Mouse (Mus musculus) cerebellum, adult 2 months (tissue): ENCODE measurements around the gene Shisa7. TPM values are rescaled to one million over a fixed set of nuclear protein-coding genes. Genes with fewer than 3 reads are reported as not detected.
"Not testable (repeated sequence)": the region's sequence is repeated elsewhere in the genome, so short reads cannot be mapped to it uniquely, and the experiment has no call there.

Experiments used
- DNase-seq, 2 experiments: peaks; one replicate each; pipeline ENCODE4 v3.0.0; 2021
- H3K27ac ChIP-seq: fragments of 200-500 bp; 2 replicates; pipeline ENCODE4 v1.5.1; 2012; ENCODE audit warnings: low read length, control low read depth, inconsistent platforms; ENCODE audit not compliant: insufficient read depth
- H3K27me3 ChIP-seq: fragments of 200-500 bp; 2 replicates; pipeline ENCODE4 v1.6.1; 2012; ENCODE audit warnings: inconsistent platforms, mild to moderate bottlenecking, low read length, moderate library complexity; ENCODE audit not compliant: control insufficient read depth, insufficient read depth
- H3K4me1 ChIP-seq: fragments of 200-500 bp; 2 replicates; pipeline ENCODE4 v1.6.1; 2011; ENCODE audit warnings: low read length; ENCODE audit not compliant: control insufficient read depth, insufficient read depth
- H3K4me3 ChIP-seq: fragments of 200-500 bp; replicated peaks from 2 replicates; pipeline ENCODE3; 2011; ENCODE audit warnings: mild to moderate bottlenecking, low read depth, low read length, control low read depth; ENCODE audit not compliant: insufficient read depth
- CTCF ChIP-seq: fragments of 200-500 bp; IDR thresholded peaks from 2 replicates; pipeline ENCODE4 v1.5.1; 2011; ENCODE audit warnings: low read depth, mild to moderate bottlenecking, control low read depth, low read length, moderate library complexity, borderline replicate concordance; ENCODE audit not compliant: insufficient read depth
- POLR2A ChIP-seq: fragments of 200-500 bp; IDR thresholded peaks from 2 replicates; pipeline ENCODE4 v1.6.1; 2011; ENCODE audit warnings: low read length, control low read depth, borderline replicate concordance; ENCODE audit not compliant: insufficient read depth
- whole genome bisulfite sequencing: fragments of 180-500 bp; shearing (Covaris S2); methylation state at CpG from one replicate; pipeline ENCODE4 v1.1.7; 2018; 5-methylcytosine and 5-hydroxymethylcytosine counted together
- polyA plus RNA-seq: library from polyadenylated mRNA; depleted of rRNA; stranded (reverse); fragments of >200 nt; gene quantifications from 2 replicates; pipeline ENCODE4 v1.2.3, GENCODE M21; 2012

Shisa7 gene
- polyA plus RNA-seq, 1 experiment, result 21.0 TPM

GRCm38 (mm10) chr7:4822162-4822907 is 22.2 kb downstream of the Shisa7 start:
- no peak for TF ChIP-seq CTCF
- TF ChIP-seq POLR2A, result no peak
- Histone ChIP-seq H3K4me3 (no peak overlapping the region), H3K4me1 (no peaks in the 10 kb centered on the region), H3K27ac (no peak overlapping the region), H3K27me3 (no peaks in the 10 kb centered on the region)
- no peak for DNase-seq
- WGBS, result 75% methylated on average over 6 of the region's 6 CpGs

GRCm38 (mm10) chr7:4821690-4822089 is 22.8 kb downstream of the Shisa7 start:
- Histone ChIP-seq H3K4me1 (no peaks in the 10 kb centered on the region), H3K27me3 (no peaks in the 10 kb centered on the region), H3K27ac (no peak overlapping the region), H3K4me3 (no peak overlapping the region)
- DNase-seq, result peak in 1 of 2 experiments; percentile 34
- TF ChIP-seq CTCF (no peak), POLR2A (no peak)
- WGBS, result 63% methylated on average over 4 of the region's 4 CpGs

- not testable (repeated sequence) for DNase-seq, H3K27me3 ChIP-seq, H3K4me1 ChIP-seq, H3K4me3 ChIP-seq, H3K27ac ChIP-seq
- WGBS, result 89% methylated on average over 7 of the region's 7 CpGs
These were observed 23.6 kb downstream of the Shisa7 start for GRCm38 (mm10) chr7:4820925-4821324.

- no peak overlapping the region for H3K27ac ChIP-seq
- no peaks in the 10 kb centered on the region for H3K4me1 ChIP-seq
- TF ChIP-seq CTCF (no peak), POLR2A (no peak)
- no peaks in the 10 kb centered on the region for H3K27me3 ChIP-seq
- H3K4me3 ChIP-seq, result no peak overlapping the region
- no peak for DNase-seq
These were observed 27.9 kb downstream of the Shisa7 start for GRCm38 (mm10) chr7:4816559-4816958.

GRCm38 (mm10) chr7:4813105-4813791 is 31.2 kb downstream of the Shisa7 start:
- TF ChIP-seq POLR2A (no peak), CTCF (no peak)
- Histone ChIP-seq H3K27me3 (no peaks in the 10 kb centered on the region), H3K4me1 (no peaks in the 10 kb centered on the region), H3K27ac (peak overlapping the region; percentile 76), H3K4me3 (peak overlapping the region; percentile 75)
- 23% methylated on average over 8 of the region's 8 CpGs for WGBS
- DNase-seq, result peak in 1 of 2 experiments; percentile 20

- WGBS, result under 1% methylated on average over 62 of the region's 62 CpGs
- peak; percentile 79 for TF ChIP-seq POLR2A
- no peak for TF ChIP-seq CTCF
These were observed 32.0 kb downstream of the Shisa7 start, which contains the start of gene Ube2s for GRCm38 (mm10) chr7:4812303-4813104. Gene Ube2s (minus strand): TSS chr7:4812590.

GRCm38 (mm10) chr7:4811842-4812302 is 32.6 kb downstream of the Shisa7 start:
- no peak for TF ChIP-seq POLR2A
- no peak for TF ChIP-seq CTCF
- peak overlapping the region; percentile 37; the same call in 1 of the 2 replicates for H3K27ac ChIP-seq
- no peak for DNase-seq
- H3K27me3 ChIP-seq, result no peaks in the 10 kb centered on the region
- no peaks in the 10 kb centered on the region for H3K4me1 ChIP-seq
- WGBS, result 1% methylated on average over 28 of the region's 36 CpGs
- H3K4me3 ChIP-seq, result peak overlapping the region; percentile 90

More at GRCm38 (mm10) chr7:4812303-4813104, 32.0 kb downstream of the Shisa7 start, which contains the start of gene Ube2s:
- Histone ChIP-seq H3K4me1 (no peaks in the 10 kb centered on the region), H3K4me3 (peak within 1 kb of the TSS; percentile 90), H3K27ac (peak within 1 kb of the TSS; percentile 99), H3K27me3 (no peaks in the 10 kb centered on the region)
- peak; percentile 98 to 100 for DNase-seq

GRCm38 (mm10) chr7:4811131-4811530 is 33.4 kb downstream of the Shisa7 start:
- 26% methylated on average over 10 of the region's 10 CpGs for WGBS
- DNase-seq, result peak in 1 of 2 experiments; percentile 20
- not testable (repeated sequence) for H3K27ac ChIP-seq, H3K27me3 ChIP-seq, H3K4me1 ChIP-seq
- peak overlapping the region; percentile 81 for H3K4me3 ChIP-seq
